Mouse (Mus musculus): ENCODE data around the gene Fbxw9.

DNA sequence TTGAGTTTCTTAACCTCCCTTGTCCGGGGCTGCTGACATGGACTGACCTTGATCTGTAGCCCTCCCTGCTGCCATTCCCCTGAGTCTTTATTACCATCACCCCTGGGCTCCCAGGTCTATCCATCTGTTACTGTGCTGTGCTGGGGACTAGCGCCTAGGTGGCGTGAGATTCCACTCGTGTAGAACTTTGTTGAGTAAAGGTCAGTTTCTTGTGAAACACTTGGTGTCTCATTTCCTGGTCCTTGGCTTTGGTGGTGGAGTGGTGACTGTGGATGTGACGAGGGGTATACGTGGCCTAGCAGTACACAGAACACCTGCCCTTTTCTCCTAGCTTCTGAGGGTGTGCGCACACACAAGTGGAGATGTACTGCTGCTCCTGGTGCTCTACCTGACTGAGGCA lies 2.5 kb upstream of the Fbxw9 start:
- TF ChIP-seq CTCF (IDR thresholded peaks at IDR 0.05; ENCODE audit: borderline replicate concordance, insufficient read depth, low read length) (no peak), POLR2A (IDR thresholded peaks at IDR 0.05; ENCODE audit: low read depth, low read length) (no peak)

All from embryonic fibroblast, embryonic 13.5 days (primary cell).